Mouse (Mus musculus) testis, adult 2 months (tissue): ENCODE data around the gene Ctnnb1.

Source experiments
- CTCF ChIP-seq: fragments of 200-500 bp; IDR thresholded peaks from 2 replicates; pipeline ENCODE4 v1.5.1; 2012; ENCODE audit warnings: low read depth, mild to moderate bottlenecking, inconsistent platforms, low read length, moderate library complexity; ENCODE audit not compliant: control insufficient read depth, insufficient read depth, insufficient replicate concordance
- POLR2A ChIP-seq: fragments of 200-500 bp; IDR thresholded peaks from 2 replicates; pipeline ENCODE4 v1.6.1; 2012; ENCODE audit warnings: low read depth, mild to moderate bottlenecking, inconsistent platforms, low read length, moderate library complexity; ENCODE audit not compliant: control insufficient read depth

DNA sequence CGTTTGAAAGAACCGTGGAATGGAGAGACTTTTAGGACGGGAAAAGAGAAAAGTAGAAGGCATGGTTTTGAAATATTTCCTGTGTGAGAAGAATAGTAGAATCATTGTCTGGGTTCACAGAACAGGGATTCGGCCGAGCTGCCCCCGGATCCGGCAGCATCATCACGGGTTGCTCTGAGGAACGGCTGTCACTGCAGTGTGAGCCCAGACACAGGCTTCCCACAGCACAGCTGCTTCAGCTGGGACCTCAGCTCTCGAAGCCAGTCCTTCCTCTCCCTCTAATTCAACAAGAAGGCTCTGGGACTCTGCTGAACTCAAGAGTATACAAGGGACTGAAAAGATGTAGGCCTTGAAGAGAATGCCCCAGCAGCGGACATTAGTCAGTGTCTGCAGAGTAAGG is 69.7 kb downstream of the Ctnnb1 start:
- TF ChIP-seq CTCF (no peak), POLR2A (no peak)
